Mouse (Mus musculus) spleen, postnatal 10 days (tissue): ENCODE measurements at regions not wholly inside any gene's neighbourhood (a gene's known extent, or its start where the extent isn't known, plus 50 kb on each side); places are given as distances from the start of the nearest gene placed in this dataset.

Source experiments
- DNase-seq, 2 experiments: peaks; one replicate each; pipeline ENCODE4 v3.0.0; 2021 to 2022; ENCODE audit warnings: low spot score in 2 of 2

DNA sequence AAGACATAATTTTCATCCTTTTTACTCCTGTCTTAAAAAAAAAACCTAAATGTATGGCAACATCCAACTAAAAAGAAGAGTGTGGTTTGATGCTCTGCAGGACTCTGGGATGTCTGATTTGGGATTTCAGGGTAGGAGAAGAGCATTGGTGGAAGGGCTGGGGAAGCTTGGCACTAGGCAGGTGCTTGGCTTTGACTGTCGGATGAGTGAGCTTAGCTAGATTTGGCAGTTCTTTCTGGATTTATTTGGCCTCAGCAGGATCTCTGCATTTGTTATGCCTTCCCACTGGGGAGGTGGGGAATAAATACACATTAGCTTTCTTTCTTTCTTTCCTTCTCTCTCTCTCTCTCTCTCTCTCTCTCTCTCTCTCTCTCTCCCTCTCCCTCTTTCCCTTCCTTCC, 118.1 kb upstream of the Auts2 start:
- no peak for DNase-seq

- no peak for DNase-seq
Observed at GRCm38 (mm10) chr5:132660036-132660435, 116.9 kb upstream of the Auts2 start.

DNA sequence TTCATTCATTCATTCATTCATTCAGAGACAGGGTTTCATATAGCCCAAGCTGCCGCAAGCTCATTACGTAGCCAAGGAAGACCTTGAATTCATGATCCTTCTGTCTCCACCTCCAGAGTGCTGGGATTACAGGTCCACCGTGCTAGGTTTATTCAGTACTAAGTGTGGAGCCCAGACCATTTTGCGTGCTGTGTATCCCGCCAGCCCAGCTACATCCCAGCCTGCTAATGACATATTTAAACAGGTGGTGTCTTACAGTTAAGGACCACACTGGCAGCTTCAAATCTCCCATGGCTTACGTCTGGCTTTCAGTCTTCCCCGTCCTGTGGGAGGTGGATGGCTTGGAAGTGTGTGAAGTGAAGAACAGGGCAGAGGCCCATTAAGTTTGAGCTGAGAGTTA, 111.2 kb upstream of the Auts2 start:
- DNase-seq = no peak

DNA sequence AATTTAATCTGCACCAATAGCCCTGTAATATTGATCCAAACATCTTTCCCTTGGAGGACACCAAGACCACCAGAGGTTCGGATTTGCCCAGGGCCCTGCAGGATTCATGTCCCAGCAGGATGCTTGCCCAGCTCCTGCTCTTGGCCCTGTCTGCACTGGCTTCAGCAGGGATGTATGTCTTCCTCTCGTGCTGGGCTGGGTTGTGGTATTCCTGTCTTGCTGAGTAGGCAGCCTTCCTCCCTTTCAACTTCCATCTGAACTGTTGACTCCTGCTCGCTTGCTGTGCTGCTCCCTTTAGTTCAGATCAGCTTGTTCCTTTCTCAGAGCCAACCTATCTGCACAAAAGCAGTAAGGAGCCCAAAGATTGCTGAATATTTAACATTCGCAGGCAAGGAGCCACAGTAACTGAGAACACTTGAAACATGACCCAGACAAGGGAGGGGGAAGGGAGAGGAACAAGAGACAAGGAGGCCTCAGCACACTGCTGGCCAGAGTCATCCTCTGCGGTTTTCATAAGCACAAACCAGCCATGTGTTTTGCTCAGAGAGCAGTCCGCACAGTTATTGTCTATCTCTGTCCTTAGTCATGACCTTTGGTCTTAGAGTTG, 110.7 kb upstream of the Auts2 start:
- no peak for DNase-seq

DNA sequence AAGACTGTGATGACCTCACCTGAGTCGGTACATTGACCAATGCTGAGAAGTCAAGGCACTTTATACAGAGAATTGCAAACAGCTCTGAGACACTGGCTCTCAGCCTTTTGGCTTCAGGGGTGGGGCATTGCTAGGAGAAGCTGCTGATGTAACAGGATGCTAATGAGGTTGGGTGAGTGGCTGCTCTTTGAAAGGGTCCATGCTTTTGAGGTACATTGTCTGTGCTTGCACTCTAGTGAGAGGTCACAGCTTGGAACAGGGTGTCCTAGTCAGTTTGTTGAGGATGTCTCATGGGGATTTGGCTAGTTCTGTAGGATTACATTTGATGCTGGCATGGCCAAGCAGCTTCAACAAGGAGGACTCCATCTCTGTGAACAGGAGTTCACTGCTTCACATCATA, 109.1 kb upstream of the Auts2 start:
- DNase-seq = no peak

DNA sequence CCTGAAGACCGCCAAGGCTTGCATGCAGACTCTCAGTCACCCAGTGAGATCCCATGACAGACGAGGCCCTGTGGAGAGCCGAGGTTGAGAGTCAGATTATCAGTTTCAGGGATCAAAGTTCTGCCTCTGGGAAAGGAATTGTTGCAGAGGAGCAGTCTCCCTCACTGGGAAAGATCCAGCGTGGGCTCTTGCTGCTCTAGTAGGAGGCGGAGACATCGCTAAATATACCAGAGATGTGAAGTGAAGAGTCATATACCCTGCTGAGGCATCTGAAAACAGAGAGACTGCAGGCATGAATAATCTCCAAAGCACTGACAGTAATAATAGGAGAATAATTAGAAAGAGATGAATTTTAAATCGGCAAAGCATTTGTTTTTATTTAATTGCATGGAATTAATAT, 106.6 kb upstream of the Auts2 start:
- no peak for DNase-seq

DNA sequence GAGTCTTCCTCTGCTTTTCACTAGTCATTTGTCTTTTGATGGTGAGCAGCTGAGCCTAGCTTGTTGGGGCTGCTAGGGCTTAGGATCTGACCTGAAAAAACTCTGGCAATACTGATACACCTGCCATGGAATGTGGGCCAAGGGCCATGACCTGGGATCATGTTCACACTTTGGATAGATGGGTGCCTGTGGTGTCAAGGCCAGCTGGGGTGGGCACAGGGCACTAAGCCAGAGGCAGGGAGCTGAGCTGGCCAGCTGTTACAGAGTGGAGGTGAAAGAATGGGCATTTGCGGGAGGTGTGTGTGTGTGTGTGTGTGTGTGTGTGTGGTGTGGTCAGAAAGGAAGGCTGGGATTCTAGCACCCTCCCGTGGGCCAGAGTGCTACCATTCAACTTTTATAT, 105.6 kb upstream of the Auts2 start:
- no peak for DNase-seq

DNA sequence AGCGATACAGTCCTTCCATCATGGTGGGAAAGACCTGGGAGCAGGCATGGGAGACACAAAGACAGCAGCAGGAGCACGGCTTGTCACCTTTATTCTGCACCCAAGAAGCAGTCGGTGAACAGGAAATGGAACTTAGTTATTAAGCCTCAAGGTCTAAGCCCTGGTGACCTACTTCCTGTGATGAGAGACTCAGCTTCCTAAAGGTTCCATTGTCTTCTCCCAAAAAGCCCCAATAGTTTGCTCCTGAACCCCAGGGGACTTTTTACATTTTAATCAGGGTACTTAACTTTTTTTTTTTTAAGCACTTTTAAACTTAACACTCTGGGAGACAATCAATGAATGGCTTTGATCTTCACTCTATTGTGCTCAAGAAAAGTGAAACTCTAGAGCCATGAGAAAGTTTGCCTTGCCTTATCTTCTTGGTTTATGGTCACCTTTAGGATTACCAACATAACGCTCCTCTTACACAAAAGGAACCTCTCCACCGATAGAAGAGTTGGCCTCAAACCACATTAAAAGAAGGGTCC, 101.6 kb upstream of the Auts2 start:
- no peak for DNase-seq

GRCm38 (mm10) chr5:132643270-132643669, 100.1 kb upstream of the Auts2 start:
- DNase-seq = no peak

- DNase-seq = no peak
Observed at GRCm38 (mm10) chr5:132633198-132633884, 90.2 kb upstream of the Auts2 start.

DNA sequence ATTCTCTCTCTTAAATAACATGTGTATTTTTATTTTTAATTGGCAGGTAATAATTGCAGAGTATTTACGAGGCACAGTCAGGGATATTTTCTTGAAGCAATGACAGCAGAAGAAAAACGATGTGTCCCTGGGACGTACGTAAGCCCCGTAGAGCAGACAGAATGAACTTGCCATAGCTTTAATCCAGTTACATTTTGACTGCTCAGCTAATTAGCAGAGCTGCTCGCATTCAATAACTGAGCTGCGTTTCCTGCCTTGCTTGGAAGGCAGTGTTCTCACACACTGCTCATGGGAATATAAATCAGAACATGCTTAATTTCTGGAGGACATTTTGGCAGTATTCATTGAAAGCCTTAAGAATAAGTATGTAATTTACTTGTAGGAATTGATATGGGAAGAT, 78.6 kb upstream of the Auts2 start:
- DNase-seq = no peak

- DNase-seq = no peak
Observed at GRCm38 (mm10) chr5:132617241-132617640, 74.1 kb upstream of the Auts2 start.

DNA sequence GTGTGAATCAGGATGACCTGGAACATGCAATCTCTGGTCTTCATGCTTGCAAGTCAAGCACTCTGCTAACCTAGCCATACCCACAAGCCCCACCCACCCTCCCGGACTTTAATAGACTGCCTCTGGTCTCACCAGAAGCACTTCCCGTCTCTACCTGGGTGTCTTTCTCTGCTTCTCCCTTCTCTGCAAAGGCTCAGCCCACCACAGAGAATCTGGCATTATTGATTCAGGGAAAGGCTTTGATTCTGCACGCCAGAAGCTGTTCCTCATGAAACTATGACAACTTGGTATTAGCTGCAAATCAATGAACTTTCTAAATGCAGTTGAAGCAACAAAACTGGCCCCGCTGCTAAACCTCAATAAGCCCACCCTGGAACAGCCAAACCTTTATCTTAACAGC, 66.1 kb upstream of the Auts2 start:
- DNase-seq = no peak

DNA sequence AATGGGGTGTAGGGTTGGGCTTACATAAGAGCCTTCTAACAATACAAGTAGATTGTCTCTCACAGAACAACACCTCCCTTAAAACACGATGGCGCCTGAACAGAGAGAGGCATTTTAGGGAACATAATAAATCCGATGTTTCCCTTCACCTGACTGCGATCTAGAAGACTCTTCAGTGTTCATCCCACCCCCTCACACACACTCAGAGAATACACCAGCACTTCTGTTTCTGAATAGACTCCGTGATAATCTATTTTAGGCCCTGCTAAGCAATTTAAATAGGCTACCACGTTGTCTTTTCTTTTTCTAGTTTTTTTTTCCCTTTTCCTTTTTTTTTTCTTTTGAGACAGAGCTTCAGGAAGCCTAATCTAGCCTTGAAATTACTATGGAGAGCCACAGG, 63.1 kb upstream of the Auts2 start:
- DNase-seq = no peak

DNA sequence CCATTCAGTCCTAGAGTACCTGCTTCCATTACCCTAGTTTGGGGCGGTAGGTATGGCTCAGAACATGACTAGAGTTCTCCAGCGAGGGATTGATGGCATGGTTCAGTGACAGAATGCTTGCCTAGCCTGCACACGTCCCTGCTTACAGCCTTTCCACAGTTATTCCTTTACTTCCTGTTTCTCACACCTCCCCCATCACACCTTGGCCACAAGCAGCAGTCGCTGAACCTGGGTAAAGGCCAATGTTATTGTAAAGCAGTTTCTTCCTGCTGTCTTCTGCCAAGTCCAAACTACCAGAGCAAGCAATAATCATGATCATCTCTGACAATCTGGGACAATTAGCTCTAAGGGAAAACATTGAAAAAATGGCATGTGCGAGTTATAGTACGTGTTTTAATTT, 51.7 kb upstream of the Auts2 start:
- no peak for DNase-seq
